Mouse (Mus musculus) 3134 (cell line): Measurements from ENCODE around the gene Jmjd7.

ENCODE experiments used
- DNase-seq: peaks from one replicate; pipeline ENCODE4 v3.0.0-alpha.2; 2011; ENCODE audit warnings: low spot score; ENCODE audit not compliant: insufficient read length; ENCODE audit errors: extremely low read depth

The Jmjd7 gene

GRCm38 (mm10) chr2:120011462-120012200, 15.7 kb upstream of the Jmjd7 start:
- no peak for DNase-seq

GRCm38 (mm10) chr2:120012924-120013323, 14.4 kb upstream of the Jmjd7 start:
- no peak for DNase-seq

GRCm38 (mm10) chr2:120013831-120014486, 13.3 kb upstream of the Jmjd7 start:
- no peak for DNase-seq

GRCm38 (mm10) chr2:120015882-120016281, 11.4 kb upstream of the Jmjd7 start:
- DNase-seq = no peak

GRCm38 (mm10) chr2:120017599-120017998, 9.7 kb upstream of the Jmjd7 start:
- DNase-seq = no peak

- DNase-seq = no peak
Observed at GRCm38 (mm10) chr2:120024337-120024736, 2.9 kb upstream of the Jmjd7 start.

- DNase-seq = no peak
Observed at GRCm38 (mm10) chr2:120027950-120028331, 658 bp downstream of the Jmjd7 start.

- no peak for DNase-seq
Observed at GRCm38 (mm10) chr2:120030380-120030779, 3.1 kb downstream of the Jmjd7 start.

- DNase-seq = no peak
Observed at GRCm38 (mm10) chr2:120032726-120033467, 5.6 kb downstream of the Jmjd7 start, which contains the start of gene Pla2g4b. Pla2g4b (plus strand) TSS chr2:120033417.

GRCm38 (mm10) chr2:120033726-120034125, 6.4 kb downstream of the Jmjd7 start:
- DNase-seq = no peak

GRCm38 (mm10) chr2:120037744-120038143, 10.5 kb downstream of the Jmjd7 start:
- DNase-seq = no peak

GRCm38 (mm10) chr2:120040991-120041390, 13.7 kb downstream of the Jmjd7 start:
- DNase-seq = no peak

GRCm38 (mm10) chr2:120044101-120044603, 16.9 kb downstream of the Jmjd7 start:
- peak; percentile 56 for DNase-seq

GRCm38 (mm10) chr2:120044676-120045075, 17.4 kb downstream of the Jmjd7 start:
- no peak for DNase-seq

GRCm38 (mm10) chr2:120046486-120047310, 19.4 kb downstream of the Jmjd7 start:
- no peak for DNase-seq

GRCm38 (mm10) chr2:120048173-120048572, 20.9 kb downstream of the Jmjd7 start:
- DNase-seq = no peak

- DNase-seq = peak; percentile 41
Observed at GRCm38 (mm10) chr2:120049632-120050274, 22.5 kb downstream of the Jmjd7 start.

GRCm38 (mm10) chr2:120051405-120051804, 24.1 kb downstream of the Jmjd7 start:
- no peak for DNase-seq

- no peak for DNase-seq
Observed at GRCm38 (mm10) chr2:120054771-120055552, 27.7 kb downstream of the Jmjd7 start.
